ENCODE assay signal across 10 mouse cellular contexts in genomic region chr3:94473115-94473505, GRCm38 (mm10). TPM values are rescaled to one million over a fixed set of nuclear protein-coding genes. Genes with fewer than 3 reads are reported as not detected.
DNase-seq lines count a peak whose midpoint lies in the region; ATAC-seq and TF ChIP-seq lines count a peak whose summit lies in the region.
"Had no signal": no experiment of that assay in that cellular context is flagged by ENCODE, and none has a peak within 500 bp of the region (broad histone marks: within the 10 kb centered on the region; RNA-seq: fewer than 3 reads in every experiment).

No protein-coding gene starts in this region.

- H3K4me3 ChIP-seq in gastrocnemius, adult 2 months, result peak overlapping the region; percentile 63
- H3K4me3 ChIP-seq in midbrain, embryonic 10.5 days, result peak overlapping the region; percentile 50; the same call in 1 of the 2 replicates
- no peak overlapping the region for H3K4me3 ChIP-seq in liver, postnatal 0 days (ENCODE audit: low read depth, low read length)
- H3K4me3 ChIP-seq in liver, embryonic 11.5 days (ENCODE audit: low read depth, low read length), result no peak overlapping the region

- in situ Hi-C loops in Patski (cut with MboI; ENCODE audit: low pct_unique_long_range_greater_than_20kb), result no loop called here

- H3K9me3 ChIP-seq in midbrain, embryonic 10.5 days (replicated peaks), result no peaks in the 10 kb centered on the region
- H3K9me3 ChIP-seq in liver, postnatal 0 days (ENCODE audit: low read length), result no peaks in the 10 kb centered on the region
- H3K9me3 ChIP-seq in liver, embryonic 11.5 days (ENCODE audit: control insufficient read depth, low read length), result no peaks in the 10 kb centered on the region

- peaks cover 53% of the 10 kb centered on the region for H3K4me1 ChIP-seq in midbrain, embryonic 10.5 days
- no peaks in the 10 kb centered on the region for H3K4me1 ChIP-seq in liver, postnatal 0 days (ENCODE audit: insufficient read depth)
- no peaks in the 10 kb centered on the region for H3K4me1 ChIP-seq in liver, embryonic 11.5 days (replicated peaks; ENCODE audit: control insufficient read depth, insufficient read depth, low read length)

- H3K36me3 ChIP-seq in midbrain, embryonic 10.5 days, result no peaks in the 10 kb centered on the region
- no peaks in the 10 kb centered on the region for H3K36me3 ChIP-seq in liver, postnatal 0 days (replicated peaks; ENCODE audit: insufficient read depth, low read length)
- H3K36me3 ChIP-seq in liver, embryonic 11.5 days (ENCODE audit: control insufficient read depth, insufficient read depth, low read length), result no peaks in the 10 kb centered on the region

- TF ChIP-seq CTCF in gastrocnemius, adult 2 months (IDR thresholded peaks at IDR 0.05), result no peak
- no peak for TF ChIP-seq CTCF in Patski (IDR thresholded peaks at IDR 0.05)
- no peak for TF ChIP-seq CTCF in liver, postnatal 0 days (IDR thresholded peaks at IDR 0.05; ENCODE audit: low read depth)

- peak overlapping the region; percentile 95 for H3K27ac ChIP-seq in gastrocnemius, adult 2 months
- H3K27ac ChIP-seq in midbrain, embryonic 10.5 days (replicated peaks), result peak overlapping the region; percentile 78
- no peak overlapping the region for H3K27ac ChIP-seq in liver, postnatal 0 days (ENCODE audit: low read depth)
- H3K27ac ChIP-seq in liver, embryonic 11.5 days (ENCODE audit: low read depth, low read length), result no peak overlapping the region

- peak; percentile 36 for DNase-seq in gastrocnemius, adult 2 months
- no peak for DNase-seq in gastrocnemius, postnatal 14 days
- no peak for DNase-seq in Patski (ENCODE audit: low read depth, low spot score)
- DNase-seq in heart, postnatal 10 days, result peak; percentile 28 to 34
- no peak for DNase-seq in midbrain, embryonic 10.5 days (ENCODE audit: low spot score)
- DNase-seq in retina, embryonic 14.5 days (ENCODE audit: low spot score), result no peak
- no peak for DNase-seq in liver, postnatal 0 days
- no peak for DNase-seq in liver, embryonic 11.5 days (ENCODE audit: low spot score)

- no peak overlapping the region for H3K9ac ChIP-seq in liver, postnatal 0 days (replicated peaks)
- H3K9ac ChIP-seq in liver, embryonic 11.5 days (ENCODE audit: low read depth, low read length), result no peak overlapping the region

- 56% methylated on average over 10 of the region's 10 CpGs for WGBS in midbrain, embryonic 10.5 days
- 63% methylated on average over 10 of the region's 10 CpGs for WGBS in liver, postnatal 0 days (ENCODE audit: insufficient replicate concordance)
- 55% methylated on average over 10 of the region's 10 CpGs for WGBS in liver, embryonic 11.5 days

- H3K27me3 ChIP-seq in Patski, result no peaks in the 10 kb centered on the region
- peaks cover 3% of the 10 kb centered on the region; the same call in 1 of the 2 replicates for H3K27me3 ChIP-seq in midbrain, embryonic 10.5 days (ENCODE audit: low read depth, poor library complexity, severe bottlenecking)
- H3K27me3 ChIP-seq in liver, postnatal 0 days (ENCODE audit: insufficient read depth, low read length), result no peaks in the 10 kb centered on the region
- no peaks in the 10 kb centered on the region for H3K27me3 ChIP-seq in liver, embryonic 11.5 days (replicated peaks; ENCODE audit: control insufficient read depth, insufficient read depth, low read length)

- ATAC-seq in Patski, result peak; percentile 54
- ATAC-seq in liver, postnatal 0 days, result no peak
- ATAC-seq in liver, embryonic 11.5 days (replicated peaks; ENCODE audit: low FRiP score), result no peak

- H3K4me2 ChIP-seq in liver, postnatal 0 days (ENCODE audit: low read depth, low read length), result no peak overlapping the region
- H3K4me2 ChIP-seq in liver, embryonic 11.5 days, result no peak overlapping the region

- TF ChIP-seq EP300 in liver, postnatal 0 days (IDR thresholded peaks at IDR 0.05; ENCODE audit: low read depth), result no peak

- intact Hi-C loops in gastrocnemius, adult 2 months (cut with DNase I), result no loop called here
- intact Hi-C loops in gastrocnemius, postnatal 14 days (cut with DNase I; ENCODE audit: low total_unique reads), result no loop called here
- intact Hi-C loops in heart, postnatal 10 days (cut with DNase I), result no loop called here

- CTCF ChIA-PET in Patski (lab: Charles Lee), result interaction anchor here (0.8 to 2.1 kb wide), 6 partner anchors 12 to 128 kb away, joined by 3 to 5 read pairs (median 3); no protein-coding TSS in a partner anchor

- POLR2A ChIA-PET in Patski (lab: Charles Lee), result interaction anchor here (1.2 kb wide), 2 partner anchors 16 to 364 kb away, joined by 4 read pairs; no protein-coding TSS in a partner anchor

RNA-seq across cellular contexts. Expression of gene Celf3, which starts 5.0 kb away (rescaled TPM):
- not detected for total RNA-seq in gastrocnemius, adult 2 months (2021)
- not detected for total RNA-seq in gastrocnemius, postnatal 14 days (2021)
- polyA plus RNA-seq in Patski (2021), result 0.17 TPM
- total RNA-seq in heart, postnatal 10 days (2021), result not detected
- 69.0 and 128 TPM in 2 replicates for polyA plus RNA-seq in midbrain, embryonic 10.5 days (2016; fragmentation: Nextera tagmentation; extraction: Ambion mirVana)
- 0.04 and 0.06 TPM in 2 replicates for polyA plus RNA-seq in liver, postnatal 0 days (2015; fragmentation: Nextera tagmentation; extraction: Ambion mirVana)
- polyA plus RNA-seq in liver, embryonic 11.5 days (2014; fragmentation: Nextera tagmentation; extraction: Ambion mirVana), result 2.9 and 3.8 TPM in 2 replicates
- total RNA-seq: gastrocnemius, postnatal 25 days had no signal

RNA-seq across cellular contexts. Expression of gene Riiad1, which starts 7.0 kb away (rescaled TPM):
- total RNA-seq in gastrocnemius, adult 2 months (2021), result 10 to 100 TPM; 11.2 to 11.4 TPM
- total RNA-seq in gastrocnemius, postnatal 14 days (2021), result 1 to 10 TPM; 3.0 to 3.8 TPM
- 0.19 TPM for polyA plus RNA-seq in Patski (2021)
- total RNA-seq in heart, postnatal 10 days (2021), result under 1 TPM; 0.89 to 0.99 TPM
- polyA plus RNA-seq in midbrain, embryonic 10.5 days (2016; fragmentation: Nextera tagmentation; extraction: Ambion mirVana), result 8.4 and 12.5 TPM in 2 replicates
- 0.34 TPM in 1 of 2 replicates, not detected in the other for polyA plus RNA-seq in liver, postnatal 0 days (2015; fragmentation: Nextera tagmentation; extraction: Ambion mirVana)
- 0.53 TPM in 1 of 2 replicates, not detected in the other for polyA plus RNA-seq in liver, embryonic 11.5 days (2014; fragmentation: Nextera tagmentation; extraction: Ambion mirVana)

RNA-seq across cellular contexts. Expression of gene Oaz3, which starts 29.4 kb away (rescaled TPM):
- not detected for total RNA-seq in gastrocnemius, adult 2 months (2021)
- not detected for total RNA-seq in gastrocnemius, postnatal 14 days (2021)
- 1.1 TPM for polyA plus RNA-seq in Patski (2021)
- not detected for total RNA-seq in heart, postnatal 10 days (2021)
- 0.58 and 0.65 TPM in 2 replicates for polyA plus RNA-seq in midbrain, embryonic 10.5 days (2016; fragmentation: Nextera tagmentation; extraction: Ambion mirVana)
- polyA plus RNA-seq in liver, postnatal 0 days (2015; fragmentation: Nextera tagmentation; extraction: Ambion mirVana), result 0.15 and 0.38 TPM in 2 replicates
- polyA plus RNA-seq in liver, embryonic 11.5 days (2014; fragmentation: Nextera tagmentation; extraction: Ambion mirVana), result 0.51 and 0.53 TPM in 2 replicates
- total RNA-seq: gastrocnemius, postnatal 25 days; left cerebral cortex, postnatal 14 days had no signal

RNA-seq across cellular contexts. Expression of gene Mrpl9, which starts 30.0 kb away (rescaled TPM):
- 10 to 100 TPM; 29.5 to 37.2 TPM for total RNA-seq in gastrocnemius, adult 2 months (2021)
- total RNA-seq in gastrocnemius, postnatal 14 days (2021), result 10 to 100 TPM; 40.4 to 47.1 TPM
- 101 TPM for polyA plus RNA-seq in Patski (2021)
- 10 to 100 TPM; 66.1 to 66.4 TPM for total RNA-seq in heart, postnatal 10 days (2021)
- polyA plus RNA-seq in midbrain, embryonic 10.5 days (2016; fragmentation: Nextera tagmentation; extraction: Ambion mirVana), result 71.7 and 72.9 TPM in 2 replicates
- polyA plus RNA-seq in liver, postnatal 0 days (2015; fragmentation: Nextera tagmentation; extraction: Ambion mirVana), result 27.4 and 28.7 TPM in 2 replicates
- 84.9 and 87.3 TPM in 2 replicates for polyA plus RNA-seq in liver, embryonic 11.5 days (2014; fragmentation: Nextera tagmentation; extraction: Ambion mirVana)

Comparison
In these comparisons a context has a peak if more than half of its experiments do, and no peak if none do; other contexts are left out.
1. DNase-seq: peak in gastrocnemius, adult 2 months (single experiment) and heart, postnatal 10 days (2 of 2); none in gastrocnemius, postnatal 14 days (single experiment), Patski (single experiment), midbrain, embryonic 10.5 days (single experiment), retina, embryonic 14.5 days (single experiment), liver, postnatal 0 days (single experiment) and liver, embryonic 11.5 days (single experiment).
2. H3K27ac ChIP-seq: peak in gastrocnemius, adult 2 months (single experiment) and midbrain, embryonic 10.5 days (single experiment); none in liver, postnatal 0 days (single experiment) and liver, embryonic 11.5 days (single experiment).
3. H3K4me3 ChIP-seq: peak in gastrocnemius, adult 2 months (single experiment) and midbrain, embryonic 10.5 days (single experiment); none in liver, postnatal 0 days (single experiment) and liver, embryonic 11.5 days (single experiment).
4. RNA of gene Celf3, which starts 5.0 kb away (polyA plus RNA-seq): 69.0 to 128 TPM in midbrain, embryonic 10.5 days; 2.9 to 3.8 TPM in liver, embryonic 11.5 days, 0.17 TPM in Patski (single experiment) and 0.04 to 0.06 TPM in liver, postnatal 0 days; every median in the first group is over 10 times any median in the second.